Mouse (Mus musculus): Measurements from ENCODE around the gene Rab3a. TPM values are rescaled to one million over a fixed set of nuclear protein-coding genes. Genes with fewer than 3 reads are reported as not detected.

Gene Rab3a
- polyA plus RNA-seq (2017; shearing (Covaris generic)) = 1 to 10 TPM; 3.8 to 5.4 TPM

DNA sequence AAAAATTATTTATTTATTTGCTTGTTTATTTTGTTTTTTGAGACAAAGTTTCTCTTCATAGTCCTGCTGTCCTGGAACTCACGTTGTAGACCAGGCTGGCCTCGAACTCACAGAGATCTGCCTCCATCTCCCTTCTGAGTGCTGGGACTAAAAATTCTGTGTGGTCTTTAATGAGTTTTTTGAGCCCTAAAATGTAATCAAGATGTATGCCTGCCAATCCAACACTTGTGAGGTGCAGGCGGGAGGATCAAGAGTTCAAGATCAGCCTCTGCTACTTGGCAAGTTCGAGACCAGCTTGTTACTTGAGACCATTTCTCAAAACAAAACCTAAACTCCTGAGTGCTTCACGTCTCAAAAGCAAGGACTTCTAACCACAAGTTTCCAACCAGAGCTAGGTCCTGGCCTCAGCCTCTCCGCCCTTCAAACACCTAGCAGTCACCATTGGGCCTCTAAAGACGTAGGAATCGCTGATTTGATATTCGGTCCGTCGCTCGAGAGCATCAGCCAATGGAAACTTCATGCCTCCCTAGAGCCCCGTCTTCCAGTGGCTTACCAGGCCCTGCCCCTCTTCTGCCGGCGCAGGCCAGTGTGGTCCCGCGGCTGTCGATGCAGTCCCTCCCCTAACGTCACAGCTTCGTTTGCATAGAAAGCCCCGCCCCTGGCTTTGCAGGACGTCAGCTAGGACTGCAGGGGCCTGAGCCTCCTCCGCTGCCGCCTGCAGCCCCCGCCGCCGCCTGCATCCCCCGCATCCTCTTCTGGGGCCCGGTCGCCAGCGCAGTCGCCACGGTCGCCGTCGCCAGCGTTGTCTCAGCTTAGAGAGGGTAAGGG, at the start of gene Rab3a:
Gene Rab3a, plus strand, starts transcription at position 637 of the 828 bp plus-strand sequence.
- ATAC-seq = peak; percentile 98

DNA sequence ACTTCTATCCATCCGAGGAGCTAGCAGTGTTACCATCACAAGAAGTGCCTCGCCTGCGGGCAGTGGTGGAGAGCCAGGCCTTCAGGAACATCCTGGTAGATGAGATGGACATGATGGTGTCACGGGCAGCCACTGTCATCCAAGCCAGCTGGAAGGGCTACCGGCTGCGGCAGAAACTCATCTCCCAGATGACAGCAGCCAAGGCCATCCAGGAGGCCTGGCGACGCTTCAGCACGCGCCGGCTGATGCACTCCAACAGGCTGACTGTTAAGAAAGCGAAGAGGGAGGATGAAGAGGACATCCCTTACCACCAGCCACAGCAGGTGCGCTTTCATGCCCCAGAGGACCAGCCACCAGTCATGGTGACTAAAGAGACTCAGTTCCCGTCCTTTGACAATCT, 46.2 kb upstream of the Rab3a start:
- ATAC-seq = no peak

DNA sequence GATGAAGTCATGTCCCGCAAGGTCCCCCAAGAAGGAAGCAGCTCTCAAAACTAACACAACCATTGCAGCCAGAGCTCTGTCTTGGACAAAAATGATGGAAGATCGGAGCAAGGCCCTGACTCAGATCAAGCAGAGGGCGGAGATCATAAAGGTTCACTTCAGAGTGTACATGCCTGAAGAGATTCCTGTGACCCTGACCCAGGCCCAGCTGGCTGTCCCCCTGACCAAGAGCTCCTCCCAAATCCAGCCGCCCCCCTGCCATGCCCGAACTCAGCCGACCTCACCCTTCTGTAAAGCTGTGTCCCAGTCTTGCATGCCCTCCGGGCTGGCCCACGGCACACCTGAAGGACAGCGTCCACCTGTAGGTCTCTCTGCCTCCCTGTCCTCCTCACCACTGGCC, 44.7 kb upstream of the Rab3a start:
- ATAC-seq = no peak

DNA sequence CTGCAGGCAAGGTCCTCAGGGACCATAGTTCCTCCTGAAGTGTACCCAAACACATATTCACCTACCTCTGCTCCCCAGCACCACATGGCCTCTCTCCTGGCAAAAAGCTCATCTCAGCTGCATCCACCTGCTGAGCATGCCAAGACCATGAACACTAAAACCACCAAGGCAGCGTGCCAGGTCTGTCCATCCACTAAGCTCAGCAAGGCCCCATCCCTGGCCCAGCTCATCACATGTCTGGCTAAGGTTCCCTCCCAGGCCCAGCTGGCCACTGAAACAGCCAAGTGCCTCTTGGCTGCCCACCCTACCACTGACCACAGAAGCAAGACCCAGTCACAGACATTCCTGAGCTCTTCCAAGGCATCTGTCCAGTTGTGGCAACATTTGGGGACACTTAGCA, 44.2 kb upstream of the Rab3a start:
- ATAC-seq = no peak

DNA sequence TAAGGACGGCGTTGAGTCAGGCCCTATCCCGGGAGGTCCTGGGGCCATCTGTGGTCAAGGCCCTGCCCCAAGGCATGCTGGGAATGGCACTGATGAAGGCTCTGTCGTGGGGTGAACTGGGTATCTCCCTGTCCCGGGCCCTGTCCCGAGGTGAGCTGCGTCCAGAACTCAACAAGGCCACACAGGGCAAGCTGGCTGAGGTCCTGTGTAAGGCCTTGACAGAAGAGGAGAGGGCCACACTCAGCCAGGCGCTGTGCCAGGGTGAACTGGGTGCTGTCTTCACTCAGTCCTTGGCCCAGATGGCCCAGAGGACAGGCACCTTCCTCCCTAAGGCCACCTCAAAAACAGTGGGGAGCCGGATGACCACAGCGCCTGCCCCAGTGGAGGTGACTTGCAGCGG, 43.4 kb upstream of the Rab3a start:
- no peak for ATAC-seq

DNA sequence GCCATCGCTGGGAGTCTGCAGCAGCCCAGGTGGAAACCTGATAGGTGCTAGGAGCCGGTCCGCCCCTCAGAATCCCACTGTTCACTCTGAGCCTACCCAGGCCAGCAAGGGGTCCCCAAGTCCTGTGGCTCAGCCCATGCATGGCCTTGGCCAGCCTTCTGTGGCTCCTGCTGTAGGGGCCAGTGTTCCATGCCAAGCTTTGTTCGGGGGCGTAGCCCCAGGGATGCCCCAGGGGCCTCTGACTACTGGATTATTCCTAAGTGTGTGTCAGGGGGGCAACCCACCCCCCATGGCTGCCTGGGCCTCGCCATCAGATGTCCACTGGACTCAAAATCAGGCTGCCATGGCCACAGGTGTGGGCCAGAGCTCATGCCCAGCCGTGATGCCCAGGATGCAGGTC, 40.5 kb upstream of the Rab3a start:
- no peak for ATAC-seq

DNA sequence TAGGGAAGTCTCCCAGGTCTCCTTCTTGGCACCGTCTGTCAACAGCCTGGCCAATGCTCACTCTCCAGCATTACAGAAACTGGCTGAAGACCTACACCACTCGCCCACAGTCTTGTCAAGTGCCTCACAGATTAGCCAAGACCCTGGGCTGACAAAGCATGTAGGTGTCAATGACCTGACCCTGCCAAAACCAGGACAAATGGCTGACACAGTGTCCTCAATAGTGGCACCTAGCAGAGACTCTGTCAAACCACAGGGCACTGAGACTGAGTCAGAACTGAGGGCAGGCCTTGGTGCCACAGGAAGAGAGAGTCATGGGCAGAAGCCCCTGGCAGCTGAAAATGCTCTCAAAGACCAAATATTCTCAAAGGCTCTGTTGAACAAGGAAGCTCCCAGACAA, 39.4 kb upstream of the Rab3a start:
- no peak for ATAC-seq

DNA sequence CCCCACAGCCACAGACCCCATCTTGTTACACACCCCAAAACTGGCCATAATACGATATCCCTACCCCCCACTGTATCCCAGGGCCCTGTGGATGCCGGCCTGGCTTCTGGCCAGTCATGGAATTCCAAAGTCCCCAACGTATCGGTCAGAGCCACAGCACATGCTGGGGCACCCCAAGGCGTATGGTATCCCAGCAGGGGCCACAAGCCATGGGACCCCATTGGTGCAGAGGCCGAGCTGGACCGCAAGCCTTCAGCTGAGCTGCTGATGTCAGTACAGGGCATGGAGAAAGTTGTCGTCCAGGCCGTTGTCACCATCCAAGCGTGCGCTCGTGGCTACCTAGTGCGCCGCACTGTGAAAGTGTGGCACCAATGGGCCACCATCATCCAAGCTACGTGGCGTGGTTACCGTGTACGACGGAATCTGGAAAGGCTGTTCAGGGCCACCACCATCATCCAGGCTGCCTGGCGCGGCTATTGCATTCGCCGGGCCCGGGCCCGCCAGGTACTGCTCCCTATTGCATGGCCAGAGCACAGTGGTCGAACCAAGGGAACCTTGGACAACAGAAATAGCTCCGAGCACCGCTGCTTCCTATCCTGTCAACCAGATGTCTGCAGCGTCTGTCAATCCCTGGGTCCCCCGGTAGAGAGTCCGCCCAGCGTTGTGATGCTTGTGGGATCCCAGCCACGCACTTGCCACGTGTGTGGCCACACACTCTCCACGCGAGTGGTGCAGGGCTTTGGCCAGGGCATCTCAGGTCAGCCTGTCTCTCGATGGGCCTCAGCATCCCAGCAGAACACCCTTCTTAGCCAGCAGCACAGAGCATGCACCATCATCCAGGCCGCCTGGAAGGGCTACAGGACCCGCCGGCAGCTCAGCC, 37.7 kb upstream of the Rab3a start:
- no peak for ATAC-seq

DNA sequence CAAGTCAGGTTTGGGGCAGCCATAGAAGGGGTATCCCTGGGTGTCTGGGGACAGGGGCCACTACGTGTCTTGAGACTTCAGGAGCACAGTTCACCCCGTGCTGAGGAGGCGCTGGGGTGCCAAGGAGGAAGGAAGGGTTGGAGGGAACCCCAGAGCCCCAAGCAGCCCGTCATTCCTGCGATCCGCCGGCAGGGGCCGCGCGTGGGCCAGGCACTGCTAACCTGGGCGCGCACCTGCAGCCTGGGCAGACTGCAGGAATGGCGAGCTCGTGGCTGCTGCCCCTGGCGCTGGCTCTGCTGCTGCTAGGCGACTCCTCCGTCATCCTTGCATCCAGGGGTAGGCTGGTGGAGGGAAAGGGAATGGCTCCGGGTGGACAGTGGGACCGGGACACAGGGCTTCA, 36.2 kb upstream of the Rab3a start, which contains the start of gene Gm3336:
Gene Gm3336, plus strand, starts transcription at position 247 of the 400 bp plus-strand sequence.
- peak; percentile 87 for ATAC-seq

DNA sequence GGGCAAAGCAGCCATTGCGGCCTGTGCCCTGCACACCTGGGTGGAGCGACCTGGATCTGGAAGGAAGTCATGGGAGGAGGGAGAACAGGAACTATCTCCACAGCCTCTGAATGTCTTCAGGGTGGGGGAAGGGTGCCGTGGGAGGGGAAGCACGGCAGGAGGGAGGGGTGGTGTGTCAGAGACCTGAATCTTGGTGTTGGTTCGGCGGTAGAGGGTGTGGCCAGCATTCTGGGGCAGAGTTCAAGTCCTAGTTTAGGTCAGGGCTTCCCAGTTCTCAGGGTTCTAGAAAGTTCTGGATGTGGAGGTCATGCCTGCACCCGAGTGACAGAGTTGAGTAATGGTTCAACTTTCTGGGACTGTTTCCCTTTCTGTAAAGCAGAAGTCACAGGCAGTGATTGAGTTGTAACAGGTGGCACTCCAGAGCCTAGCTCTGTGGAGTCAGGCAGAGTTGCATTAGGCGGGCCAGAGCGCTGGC, 34.6 kb upstream of the Rab3a start:
- no peak for ATAC-seq

DNA sequence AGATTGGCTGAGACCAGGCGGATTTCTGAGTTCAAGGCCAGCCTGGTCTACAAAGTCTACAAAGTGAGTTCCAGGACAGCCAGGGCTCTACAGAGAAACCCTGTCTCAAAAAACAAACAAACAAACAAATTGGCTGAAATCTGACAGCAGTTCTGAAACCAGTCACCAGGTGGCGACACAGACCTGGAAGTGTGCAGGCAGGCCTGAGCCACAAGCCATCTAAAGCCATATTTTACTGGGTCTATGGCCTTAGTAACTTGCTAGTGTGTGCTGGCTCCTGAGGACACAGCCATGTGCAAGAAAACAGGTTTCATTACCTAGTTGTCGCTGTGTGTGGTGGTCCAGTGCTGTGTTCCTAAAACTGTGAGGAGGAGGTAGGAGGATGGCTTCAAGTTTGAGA, 33.7 kb upstream of the Rab3a start:
- peak; percentile 52 for ATAC-seq

DNA sequence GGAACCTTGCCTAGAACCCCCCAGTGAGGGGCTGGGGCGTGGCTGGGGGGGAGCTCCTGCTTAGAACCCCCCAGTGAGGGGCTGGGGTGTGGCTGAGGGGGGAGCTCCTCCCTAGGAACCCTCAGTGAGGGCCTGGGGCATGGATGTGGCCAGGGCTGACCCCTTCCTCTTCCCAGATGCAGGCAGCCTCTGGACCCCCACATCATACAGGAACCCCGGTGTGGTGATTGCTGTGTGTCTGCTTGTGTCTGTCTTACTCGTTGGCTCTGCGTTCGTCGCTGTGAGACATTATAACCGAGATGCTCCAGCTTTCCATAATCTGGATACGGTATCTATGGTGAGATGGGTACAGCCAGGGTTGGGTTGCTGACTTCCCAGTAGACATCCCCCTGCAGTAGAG, 32.9 kb upstream of the Rab3a start:
- no peak for ATAC-seq

DNA sequence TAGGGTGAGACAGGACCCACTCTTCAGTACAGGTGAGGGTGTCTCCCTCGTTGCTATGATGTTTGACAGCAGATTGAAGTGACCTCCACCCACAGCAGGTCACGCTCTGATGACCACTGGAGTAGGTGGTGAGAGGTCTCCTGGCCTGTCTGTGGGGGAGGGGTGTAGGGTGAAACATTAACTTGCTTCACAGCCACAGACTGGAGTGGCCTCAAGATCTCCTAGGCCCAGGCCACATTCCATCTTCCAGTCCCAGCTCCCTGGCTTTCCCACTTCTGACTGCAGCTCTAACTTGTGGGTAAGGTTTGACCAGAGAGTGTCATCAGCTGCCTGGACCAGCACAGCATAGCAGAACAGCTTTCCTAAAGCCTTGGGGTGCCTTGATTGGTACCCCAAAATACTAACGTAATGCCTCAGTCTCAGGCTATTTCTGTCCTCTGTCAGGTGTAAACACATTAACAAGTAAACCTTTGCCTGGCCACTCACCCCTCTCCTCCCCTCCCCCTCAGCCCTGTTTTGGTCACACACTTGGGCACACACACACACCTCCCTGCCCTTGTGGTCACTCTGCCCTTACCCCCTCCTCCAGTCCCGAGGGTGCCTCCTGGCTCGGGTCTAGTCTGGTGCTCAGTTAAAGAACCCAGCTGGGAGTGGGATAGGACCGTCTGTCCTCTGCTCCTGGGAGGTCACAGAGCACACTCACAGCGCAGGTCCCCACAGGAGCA, 30.8 kb upstream of the Rab3a start, which contains the start of gene Pde4c:
Gene Pde4c, plus strand, starts transcription at position 235 of the 725 bp plus-strand sequence.
- ATAC-seq = no peak

DNA sequence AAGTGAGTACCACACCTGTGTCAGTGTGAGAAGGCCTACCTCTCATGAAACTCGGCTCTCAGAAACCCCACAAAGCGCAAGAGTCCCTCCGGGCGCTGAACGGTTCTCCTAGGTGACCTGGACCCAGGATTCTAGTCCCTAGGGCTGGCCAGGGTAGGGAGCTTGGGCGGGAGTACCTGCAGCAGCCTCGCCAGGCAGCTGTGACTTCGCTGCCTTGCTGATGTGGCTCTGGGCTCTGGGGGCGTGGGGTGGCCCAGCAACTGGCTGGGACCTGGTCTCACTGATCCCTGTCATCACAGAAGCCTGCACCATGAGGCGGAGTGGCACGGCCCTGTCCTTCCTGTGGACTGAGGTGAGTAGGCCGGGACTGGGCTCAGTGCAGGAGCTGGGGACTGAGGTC, 30.3 kb upstream of the Rab3a start:
- ATAC-seq = no peak

DNA sequence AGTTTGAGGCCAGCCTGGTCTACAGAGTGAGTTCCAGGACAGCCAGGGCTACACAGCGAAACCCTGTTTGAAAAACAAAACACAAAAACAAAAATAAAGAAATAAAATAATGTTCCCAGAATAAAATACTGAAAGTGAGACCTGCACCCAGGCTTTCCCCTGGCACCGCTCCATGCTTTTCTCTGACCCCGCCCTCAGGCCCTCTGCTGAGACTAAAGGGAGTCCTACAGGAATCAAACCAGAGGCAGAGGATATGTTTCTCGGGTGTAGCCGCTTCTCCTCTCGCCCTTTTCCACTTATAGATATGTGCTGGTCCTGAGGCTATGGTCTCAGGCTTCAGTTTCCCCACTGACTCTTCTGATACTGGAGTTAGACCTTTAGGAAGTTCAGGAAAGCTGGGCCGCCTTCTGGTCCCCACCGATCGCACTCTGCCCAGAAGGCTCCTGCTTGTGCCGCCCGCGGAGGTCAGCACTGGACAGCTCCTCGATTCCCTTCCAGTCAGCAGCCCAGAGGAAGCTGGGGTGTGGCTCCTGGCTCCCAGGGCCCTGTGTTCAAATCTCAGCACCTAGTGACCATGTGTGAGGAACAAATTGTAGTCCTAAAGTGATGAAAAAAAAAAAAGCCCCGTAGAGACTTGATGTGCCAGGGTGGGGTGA, 28.6 kb upstream of the Rab3a start:
- no peak for ATAC-seq

DNA sequence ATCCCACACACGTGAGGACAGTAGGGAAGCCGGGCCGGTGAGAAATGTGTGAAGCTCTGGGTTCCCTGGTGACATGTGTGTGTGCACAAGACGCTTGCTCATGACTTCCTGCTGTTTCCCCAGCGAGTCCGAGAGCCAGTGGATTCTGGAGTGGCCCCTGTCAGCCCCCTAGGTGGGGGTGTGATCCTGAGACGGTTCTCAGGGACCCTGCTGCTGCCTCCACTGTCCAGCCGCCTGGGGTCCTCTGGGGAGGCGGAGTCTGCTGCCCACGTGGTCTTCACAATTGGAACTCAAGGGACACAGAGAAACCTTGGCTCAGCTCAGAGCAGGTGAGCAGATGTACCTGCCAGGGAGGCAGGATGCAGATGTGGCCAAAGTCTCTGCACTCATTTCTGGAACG, 27.8 kb upstream of the Rab3a start:
- no peak for ATAC-seq

DNA sequence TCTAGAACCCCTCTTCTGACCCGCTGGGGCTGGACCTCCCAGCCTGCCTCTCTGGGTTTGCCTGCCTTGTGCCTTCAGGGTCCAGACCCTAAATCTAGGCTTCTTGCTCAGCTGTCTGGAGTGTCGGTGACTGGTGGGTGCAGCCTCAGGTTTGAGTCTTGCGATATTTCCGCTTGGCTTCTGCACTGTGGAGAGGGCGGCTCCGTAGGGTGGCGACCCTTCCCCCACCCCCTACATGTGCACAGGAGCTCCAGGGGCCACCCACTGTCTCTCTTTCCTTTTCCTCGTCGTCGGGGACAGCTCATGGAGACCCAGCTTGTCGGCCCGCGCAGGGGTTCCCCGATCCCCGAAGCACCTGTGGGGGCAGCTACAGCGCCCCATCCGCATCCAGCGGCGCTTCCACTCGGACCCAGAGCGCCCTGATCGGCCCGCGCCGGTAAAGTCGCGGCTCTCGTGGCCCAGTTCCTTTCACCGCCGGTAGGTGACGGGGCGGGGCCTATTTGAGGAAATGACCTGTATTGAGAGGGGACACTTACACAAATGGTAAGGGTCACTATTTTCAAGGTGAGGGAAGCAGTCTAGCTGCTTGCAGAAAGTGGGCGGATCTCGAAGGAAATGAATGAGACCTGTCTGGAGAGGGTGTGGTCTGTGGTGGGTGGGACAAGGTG, 24.5 kb upstream of the Rab3a start:
- peak; percentile 69 for ATAC-seq

DNA sequence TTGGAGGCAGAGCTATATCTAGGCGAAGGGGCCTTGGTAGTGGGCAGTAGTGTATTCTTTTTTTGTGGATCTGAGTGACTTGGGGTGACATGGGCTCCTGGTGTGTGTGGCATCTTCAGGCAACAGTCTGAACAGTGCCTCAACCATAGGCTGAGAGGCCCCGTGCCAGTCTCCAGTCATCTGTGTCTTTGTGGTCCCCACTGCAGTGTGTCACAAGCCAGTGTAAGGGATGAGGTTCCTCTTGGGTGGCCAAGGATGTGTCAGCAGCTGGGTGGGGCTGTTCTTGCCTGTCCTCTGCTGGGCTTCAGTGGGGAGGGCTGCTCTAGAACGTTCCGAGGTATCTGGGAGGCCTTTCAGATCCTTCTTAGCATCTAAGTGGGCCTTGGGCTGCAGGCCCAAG, 23.5 kb upstream of the Rab3a start:
- no peak for ATAC-seq

DNA sequence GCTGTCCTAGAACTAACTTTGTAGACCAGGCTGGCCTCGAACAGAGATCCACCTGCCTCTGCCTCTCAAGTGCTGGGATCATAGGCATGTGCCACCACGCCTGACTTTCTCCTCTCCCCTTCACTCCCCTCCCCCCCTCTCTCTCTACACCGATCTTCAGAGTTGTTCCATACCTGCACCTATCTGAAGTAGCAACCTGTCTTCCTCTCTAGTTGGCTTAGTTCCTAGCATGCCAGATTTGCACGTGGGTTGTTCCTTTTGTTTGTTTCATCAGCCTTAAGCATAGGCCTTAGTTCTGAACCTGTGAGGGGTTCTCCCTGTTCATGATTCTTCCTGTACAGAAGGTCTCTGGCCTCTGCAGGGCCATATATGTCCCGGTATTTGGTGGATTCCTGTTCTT, 16.8 kb upstream of the Rab3a start:
- no peak for ATAC-seq

DNA sequence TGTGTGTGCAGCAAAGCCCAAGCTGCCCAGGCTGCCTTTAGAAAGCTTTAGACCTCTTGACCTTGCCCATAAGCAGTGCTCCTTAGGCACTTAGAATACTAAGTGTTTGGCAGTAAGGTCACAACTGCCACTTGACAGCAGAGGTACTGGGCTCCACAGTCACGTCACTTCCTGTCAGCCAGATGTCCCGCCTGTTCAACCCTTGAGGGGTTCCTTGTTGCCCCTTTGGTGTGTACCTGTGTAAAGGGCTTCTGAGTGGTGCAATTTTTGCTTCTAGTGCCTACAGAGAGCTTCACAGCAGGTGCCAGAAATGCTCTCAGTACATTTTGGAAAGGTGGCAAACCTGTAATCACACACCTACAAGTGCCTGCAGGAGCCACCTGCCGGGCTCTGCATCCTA, 16.3 kb upstream of the Rab3a start:
- ATAC-seq = no peak

DNA sequence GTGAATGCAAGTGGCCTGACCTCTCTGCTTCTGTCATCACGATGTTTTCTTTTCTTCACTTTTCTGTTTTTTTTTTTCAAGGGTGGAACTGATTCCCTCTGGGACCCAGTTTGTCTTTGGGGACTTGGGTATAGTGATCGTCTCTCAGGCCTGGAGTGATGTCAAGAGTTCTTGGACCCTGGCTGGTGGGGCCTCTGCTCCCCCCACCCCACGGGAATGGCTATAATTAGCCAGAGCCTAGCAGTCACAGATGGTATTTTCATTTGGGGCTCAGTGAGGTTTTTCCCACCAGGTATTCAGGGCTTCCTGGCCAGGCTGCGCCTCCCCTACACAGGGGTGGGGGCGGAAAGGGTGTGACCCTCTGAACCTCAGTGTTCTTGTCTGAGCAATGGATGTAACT, 12.8 kb upstream of the Rab3a start:
- ATAC-seq = no peak

DNA sequence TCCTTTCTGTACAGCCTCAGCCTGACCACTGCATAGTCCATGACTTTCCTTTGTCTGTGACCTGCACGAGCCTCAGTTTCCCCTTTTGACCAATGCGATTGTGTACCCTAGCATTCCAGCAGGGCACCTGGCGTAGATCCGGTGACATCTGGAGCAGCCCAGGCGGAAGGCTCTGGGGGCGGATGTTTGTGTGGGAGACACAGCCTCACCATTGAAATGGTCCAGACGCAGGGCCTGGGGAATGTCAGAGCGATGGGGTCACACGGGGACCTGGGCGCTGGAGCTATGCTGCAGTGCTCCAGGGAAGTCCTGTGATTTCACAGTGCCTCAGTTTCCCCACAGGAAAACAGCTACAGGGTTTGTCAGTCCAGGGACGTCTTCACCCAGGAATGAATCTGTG, 12.3 kb upstream of the Rab3a start:
- no peak for ATAC-seq

Measured in activated CD4-positive, CD25-positive, alpha-beta regulatory T cell, adult 4 months (primary cell).